9 mouse cellular contexts compared by ENCODE assay signal in genomic region chr16:72221912-72222502, GRCm38 (mm10).
DNase-seq lines count a peak whose midpoint lies in the region; ATAC-seq and TF ChIP-seq lines count a peak whose summit lies in the region.
"Had no signal": no experiment of that assay in that cellular context is flagged by ENCODE, and none has a peak within 500 bp of the region (broad histone marks: within the 10 kb centered on the region; RNA-seq: fewer than 3 reads in every experiment).

No protein-coding gene starts in this region.

- no peaks in the 10 kb centered on the region for H3K9me3 ChIP-seq in hindbrain, embryonic 10.5 days
- H3K9me3 ChIP-seq in midbrain, embryonic 13.5 days = no peaks in the 10 kb centered on the region
- H3K9me3 ChIP-seq: embryonic facial prominence, embryonic 15.5 days had no signal

- no peaks in the 10 kb centered on the region for H3K36me3 ChIP-seq in hindbrain, embryonic 10.5 days
- no peaks in the 10 kb centered on the region for H3K36me3 ChIP-seq in midbrain, embryonic 13.5 days
- H3K36me3 ChIP-seq: embryonic facial prominence, embryonic 15.5 days had no signal

- ATAC-seq in midbrain, embryonic 13.5 days = peak; percentile 94
- ATAC-seq in inflammation-experienced regulatory T-cells, adult 6 months = no peak

- peaks cover 15% of the 10 kb centered on the region for H3K4me1 ChIP-seq in hindbrain, embryonic 10.5 days (replicated peaks)
- H3K4me1 ChIP-seq in midbrain, embryonic 13.5 days (replicated peaks) = peaks cover 18% of the 10 kb centered on the region

- H3K4me2 ChIP-seq in midbrain, embryonic 13.5 days (replicated peaks) = peak overlapping the region; percentile 9; the same call in 1 of the 2 replicates
- H3K4me2 ChIP-seq: embryonic facial prominence, embryonic 15.5 days had no signal

- H3K27ac ChIP-seq in hindbrain, embryonic 10.5 days = peak overlapping the region; percentile 41
- H3K27ac ChIP-seq in midbrain, embryonic 13.5 days = peak overlapping the region; percentile 79
- H3K27ac ChIP-seq: embryonic facial prominence, embryonic 15.5 days had no signal

- peak; percentile 7 to 30 for DNase-seq in frontal cortex, adult 2 months (ENCODE audit: extremely low spot score in 1 of 2, low spot score in 1 of 2)
- DNase-seq in frontal cortex, postnatal 10 days (ENCODE audit: low spot score in 2 of 2) = no peak
- peak; percentile 96 for DNase-seq in brain, embryonic 14.5 days (ENCODE audit: low read depth)
- peak; percentile 31 for DNase-seq in hindbrain, embryonic 10.5 days (ENCODE audit: low spot score)
- no peak for DNase-seq in spleen, postnatal 36 days (ENCODE audit: low spot score in 2 of 2)
- no peak for DNase-seq in heart, adult 11 months

- H3K4me3 ChIP-seq in hindbrain, embryonic 10.5 days = no peak overlapping the region
- H3K4me3 ChIP-seq in midbrain, embryonic 13.5 days (replicated peaks) = no peak overlapping the region
- H3K4me3 ChIP-seq: embryonic facial prominence, embryonic 15.5 days had no signal

- TF ChIP-seq CTCF in brain, embryonic 14.5 days (IDR thresholded peaks at IDR 0.05; ENCODE audit: borderline replicate concordance, extremely low read depth, insufficient read depth, insufficient read length) = no peak

- TF ChIP-seq POLR2A in brain, embryonic 14.5 days (IDR thresholded peaks at IDR 0.05; ENCODE audit: borderline replicate concordance, extremely low read depth, insufficient read depth, insufficient read length, poor library complexity, severe bottlenecking) = no peak

- H3K27me3 ChIP-seq in hindbrain, embryonic 10.5 days (ENCODE audit: insufficient read depth, poor library complexity, severe bottlenecking) = 0 out of 2 replicates have a peak, but pooled peaks cover 7% of the 10 kb centered on the region
- no peaks in the 10 kb centered on the region for H3K27me3 ChIP-seq in midbrain, embryonic 13.5 days
- H3K27me3 ChIP-seq: embryonic facial prominence, embryonic 15.5 days had no signal

- 31% methylated on average over 3 of the region's 3 CpGs for WGBS in hindbrain, embryonic 10.5 days
- 2% methylated on average over 3 of the region's 3 CpGs for WGBS in midbrain, embryonic 13.5 days

- no peak overlapping the region for H3K9ac ChIP-seq in midbrain, embryonic 13.5 days (replicated peaks)
- H3K9ac ChIP-seq: embryonic facial prominence, embryonic 15.5 days had no signal

Comparison
In these comparisons a context has a peak if more than half of its experiments do, and no peak if none do; other contexts are left out.
1. DNase-seq: peak in frontal cortex, adult 2 months (2 of 2), brain, embryonic 14.5 days (single experiment) and hindbrain, embryonic 10.5 days (single experiment); none in frontal cortex, postnatal 10 days (0 of 2), spleen, postnatal 36 days (0 of 2) and heart, adult 11 months (single experiment).